In genomic region chr1:37097382-37098093, GRCm38 (mm10) we compare ENCODE assay signal across 11 mouse cellular contexts.
DNase-seq lines count a peak whose midpoint lies in the region; ATAC-seq and TF ChIP-seq lines count a peak whose summit lies in the region.
"Had no signal": no experiment of that assay in that cellular context is flagged by ENCODE, and none has a peak within 500 bp of the region (broad histone marks: within the 10 kb centered on the region; RNA-seq: fewer than 3 reads in every experiment).

No protein-coding gene starts in this region.

- H3K36me3 ChIP-seq in forebrain, postnatal 0 days (ENCODE audit: insufficient read depth), result no peaks in the 10 kb centered on the region
- no peaks in the 10 kb centered on the region for H3K36me3 ChIP-seq in limb, embryonic 12.5 days

- intact Hi-C loops in heart, postnatal 14 days (cut with DNase I), result no loop called here

- no peak overlapping the region for H3K4me3 ChIP-seq in forebrain, postnatal 0 days (ENCODE audit: low read depth, low read length)
- no peak overlapping the region for H3K4me3 ChIP-seq in limb, embryonic 12.5 days (replicated peaks)
- H3K4me3 ChIP-seq: left cerebral cortex, adult 2 months had no signal

- WGBS in forebrain, postnatal 0 days, result 16% methylated on average over 17 of the region's 17 CpGs
- WGBS in limb, embryonic 12.5 days, result 27% methylated on average over 17 of the region's 17 CpGs

- H3K9me3 ChIP-seq in forebrain, postnatal 0 days (ENCODE audit: low read length), result no peaks in the 10 kb centered on the region
- no peaks in the 10 kb centered on the region for H3K9me3 ChIP-seq in limb, embryonic 12.5 days

- peak overlapping the region; percentile 25 for H3K4me2 ChIP-seq in forebrain, postnatal 0 days (ENCODE audit: low read depth)
- H3K4me2 ChIP-seq in limb, embryonic 12.5 days, result peak overlapping the region; percentile 43
- H3K4me2 ChIP-seq: lung, embryonic 14.5 days had no signal

- TF ChIP-seq CTCF in forebrain, postnatal 0 days (IDR thresholded peaks at IDR 0.05; ENCODE audit: low read depth), result no peak

- H3K9ac ChIP-seq in forebrain, postnatal 0 days, result no peak overlapping the region
- no peak overlapping the region for H3K9ac ChIP-seq in limb, embryonic 12.5 days (replicated peaks)
- H3K9ac ChIP-seq: lung, embryonic 14.5 days had no signal

- ATAC-seq in forebrain, postnatal 0 days, result peak; percentile 89
- no peak for ATAC-seq in limb, embryonic 12.5 days (ENCODE audit: insufficient number of reproducible peaks, insufficient read depth, low FRiP score, low TSS enrichment, low read depth)

- DNase-seq in right cerebral cortex, postnatal 4 days, result peak; percentile 28
- no peak for DNase-seq in right cerebral cortex, postnatal 36 days (ENCODE audit: low spot score in 2 of 2)
- peak; percentile 80 for DNase-seq in forebrain, postnatal 0 days
- no peak for DNase-seq in spleen, postnatal 36 days (ENCODE audit: low spot score in 2 of 2)
- DNase-seq in ovary, postnatal 14 days (ENCODE audit: low spot score), result no peak
- no peak for DNase-seq in right cerebral cortex, postnatal 25 days
- DNase-seq in heart, postnatal 14 days, result no peak
- DNase-seq: lung, embryonic 14.5 days; thymus, postnatal 36 days had no signal

- H3K27ac ChIP-seq in forebrain, postnatal 0 days (ENCODE audit: low read depth, low read length), result peak overlapping the region; percentile 83
- H3K27ac ChIP-seq in limb, embryonic 12.5 days, result peak overlapping the region; percentile 35; the same call in 1 of the 2 replicates
- H3K27ac ChIP-seq: left cerebral cortex, adult 2 months had no signal

- no peaks in the 10 kb centered on the region for H3K27me3 ChIP-seq in forebrain, postnatal 0 days (ENCODE audit: insufficient read depth, low read length)
- H3K27me3 ChIP-seq in limb, embryonic 12.5 days, result no peaks in the 10 kb centered on the region

- peaks cover 14% of the 10 kb centered on the region for H3K4me1 ChIP-seq in forebrain, postnatal 0 days (ENCODE audit: insufficient read depth)
- H3K4me1 ChIP-seq in limb, embryonic 12.5 days (replicated peaks), result peaks cover 13% of the 10 kb centered on the region

Comparison
In these comparisons a context has a peak if more than half of its experiments do, and no peak if none do; other contexts are left out.
1. DNase-seq: peak in right cerebral cortex, postnatal 4 days (single experiment) and forebrain, postnatal 0 days (single experiment); none in right cerebral cortex, postnatal 36 days (0 of 2), spleen, postnatal 36 days (0 of 2), ovary, postnatal 14 days (single experiment), right cerebral cortex, postnatal 25 days (single experiment) and heart, postnatal 14 days (0 of 2).